Mouse (Mus musculus): Measurements from ENCODE around the gene Pdcd11. TPM values are rescaled to one million over a fixed set of nuclear protein-coding genes. Genes with fewer than 3 reads are reported as not detected.

Pdcd11 gene
- 1 to 10 TPM; 9.6 to 10.0 TPM for total RNA-seq (2023)

GRCm38 (mm10) chr19:47090550-47091156 is at the start of gene Pdcd11, which contains the start of gene Usmg5:
TSS of gene Pdcd11 (plus strand) at chr19:47090768.
TSS of gene Usmg5 (minus strand) at chr19:47090647.

DNA sequence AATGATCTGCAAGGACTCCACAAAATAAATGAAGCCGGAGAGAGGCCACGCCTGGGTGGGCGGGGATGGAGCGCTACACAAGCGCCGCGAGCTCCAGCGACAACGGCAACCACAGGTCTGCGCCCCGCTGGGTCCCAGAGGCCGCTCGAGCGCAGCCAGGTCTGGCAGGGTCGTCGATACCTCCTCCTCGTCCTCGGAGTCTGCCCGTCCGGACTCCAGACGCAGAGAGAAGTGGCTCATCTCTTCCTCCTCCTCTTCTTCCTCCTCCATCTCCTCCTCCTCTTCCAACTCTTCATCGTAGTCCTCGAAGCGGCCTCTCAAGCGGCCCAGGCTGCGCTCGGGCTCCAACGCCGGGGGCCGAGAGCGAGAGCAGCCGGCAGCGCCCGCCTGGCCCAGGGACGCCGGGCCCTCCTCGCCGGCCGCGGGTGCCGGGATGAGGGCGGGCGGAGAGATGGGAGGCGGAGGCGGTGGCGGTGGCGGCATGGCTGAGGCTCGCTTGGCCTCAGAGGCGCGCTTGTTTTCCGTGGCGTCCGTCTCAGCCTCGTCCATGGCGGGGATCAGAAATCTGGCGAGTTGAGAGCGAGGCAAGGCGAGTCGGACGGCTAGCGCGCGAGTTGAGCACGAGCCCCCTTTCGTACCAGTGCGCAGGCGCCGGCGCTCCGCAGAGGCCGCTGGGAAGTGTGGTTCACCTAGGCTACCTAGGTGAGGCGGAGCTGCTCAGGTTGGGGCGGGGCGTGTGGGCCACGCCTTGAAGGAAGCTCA is 40.1 kb upstream of the Pdcd11 start, which contains the start of gene Pcgf6:
Gene Pcgf6, minus strand, starts transcription at position 636 of the 762 bp plus-strand sequence.

GRCm38 (mm10) chr19:47067096-47067882 is 23.3 kb upstream of the Pdcd11 start, which contains the start of gene Taf5:
TSS of gene Taf5 (plus strand) at chr19:47067746.

GRCm38 (mm10) chr19:47137771-47138421 is 47.3 kb downstream of the Pdcd11 start, which contains the start of gene Calhm2:
TSS of gene Calhm2 (minus strand) at chr19:47138294.

DNA sequence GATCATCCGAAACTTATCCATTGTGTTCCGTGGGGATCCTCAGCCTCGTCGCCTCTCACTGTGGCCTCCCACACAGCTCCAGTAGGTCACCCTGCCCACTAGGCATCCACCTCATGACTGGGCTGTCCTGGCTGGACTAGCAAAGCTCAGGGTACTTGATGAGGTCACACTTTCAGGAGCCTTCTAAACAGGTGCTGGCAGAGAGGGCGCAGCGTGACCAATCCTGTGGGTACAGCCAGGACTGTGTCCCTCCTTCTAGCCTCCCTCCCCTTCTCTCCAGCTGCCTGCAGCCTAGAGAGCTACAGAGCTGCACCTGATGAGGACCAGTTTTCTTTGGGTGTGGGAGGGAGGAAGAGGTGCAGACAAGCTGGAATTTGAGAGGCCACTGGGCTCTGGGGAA is 53.6 kb downstream of the Pdcd11 start, which contains the start of gene Calhm1:
Gene Calhm1, minus strand, starts transcription at position 101 of the 400 bp plus-strand sequence.

GRCm38 (mm10) chr19:47157664-47158063 is 67.1 kb downstream of the Pdcd11 start, which contains the start of gene Calhm3:
TSS of gene Calhm3 (minus strand) at chr19:47157764.

GRCm38 (mm10) chr19:47178431-47179271 is 88.1 kb downstream of the Pdcd11 start, which contains the start of gene Neurl1a:
TSS of gene Neurl1a (plus strand) at chr19:47178820.

Other genes starting within 250 kb of the Pdcd11 start
- gene Ina, start 76.1 kb upstream of the Pdcd11 start, total RNA-seq (2023): not detected
- gene Nt5c2, start 75.6 kb upstream of the Pdcd11 start, total RNA-seq (2023): 10 to 100 TPM; 72.1 to 81.9 TPM
- 1 to 10 TPM; 1.9 to 3.6 TPM for gene Pcgf6, start 39.9 kb upstream of the Pdcd11 start, total RNA-seq (2023)
- gene Taf5, start 23.0 kb upstream of the Pdcd11 start, total RNA-seq (2023): 10 to 100 TPM in 1 of 2 experiments, 1 to 10 TPM in 1; 9.1 to 10.7 TPM
- gene Usmg5, start 121 bp upstream of the Pdcd11 start, total RNA-seq (2023): 100 to 1,000 TPM; 128 to 143 TPM
- 10 to 100 TPM; 12.5 to 16.8 TPM for gene Calhm2, start 47.5 kb downstream of the Pdcd11 start, total RNA-seq (2023)
- gene Calhm1, start 53.5 kb downstream of the Pdcd11 start, total RNA-seq (2023): not detected
- gene Calhm3, start 67.0 kb downstream of the Pdcd11 start, total RNA-seq (2023): not detected
- gene Neurl1a, start 88.1 kb downstream of the Pdcd11 start, total RNA-seq (2023): under 1 TPM in 1 of 2 experiments, not detected in 1; 0.09 TPM